Mouse (Mus musculus): ENCODE measurements around the gene Bmper. TPM values are rescaled to one million over a fixed set of nuclear protein-coding genes. Genes with fewer than 3 reads are reported as not detected.

Bmper gene
- total and polyA plus RNA-seq, 3 experiments: 1.3 to 1.9 (median 1.4) TPM

- no peaks in the 10 kb centered on the region for H3K9me3 ChIP-seq (replicated peaks; ENCODE audit: low read length)
- H3K27me3 ChIP-seq (replicated peaks): no peaks in the 10 kb centered on the region
- H3K27ac ChIP-seq (ENCODE audit: insufficient read depth, low read depth): no peak overlapping the region
- dilution Hi-C loops (cut with MboI; ENCODE audit: extremely low pct_ligation_motif_present, extremely low pct_unique_long_range_greater_than_20kb, low sequenced_read_pairs): no loop called here
- no peak overlapping the region for H3K9ac ChIP-seq (ENCODE audit: insufficient read depth, low read depth)
- in situ Hi-C loops (cut with MboI; ENCODE audit: low pct_ligation_motif_present, low pct_unique_long_range_greater_than_20kb, low sequenced_read_pairs): no loop called here
- no peaks in the 10 kb centered on the region for H3K36me3 ChIP-seq (replicated peaks in 1 of 2; ENCODE audit: control insufficient read depth in 1 of 2, insufficient read depth in 1 of 2, low read length in 1 of 2)
- no peak for DNase-seq (ENCODE audit: extremely low read depth)
- no peak overlapping the region for H3K4me2 ChIP-seq (ENCODE audit: insufficient read depth, low read depth, poor library complexity, severe bottlenecking)
- no peaks in the 10 kb centered on the region for H3K79me2 ChIP-seq (replicated peaks; ENCODE audit: control insufficient read depth, extremely low read depth, insufficient read depth, poor library complexity, severe bottlenecking)
- H3K4me1 ChIP-seq (ENCODE audit: control insufficient read depth in 1 of 2, insufficient read depth in 2 of 2): peaks cover 0 to 21% of the 10 kb centered on the region in 2 experiments; a peak in 3 of 4 replicates
- TF ChIP-seq GABPA (IDR thresholded peaks at IDR 0.05; ENCODE audit: insufficient replicate concordance, low read depth, low read length) (no peak), ELF1 (IDR thresholded peaks at IDR 0.05; ENCODE audit: low read depth, low read length) (no peak), PAX5 (IDR thresholded peaks at IDR 0.05; ENCODE audit: low read length) (no peak), ZKSCAN1 (IDR thresholded peaks at IDR 0.05; ENCODE audit: borderline replicate concordance, low read depth, low read length) (no peak), NELFE (IDR thresholded peaks at IDR 0.05; ENCODE audit: low read depth, low read length) (no peak), MEF2A (IDR thresholded peaks at IDR 0.05; ENCODE audit: borderline replicate concordance, low read depth, low read length) (no peak), MAZ (IDR thresholded peaks at IDR 0.05; ENCODE audit: low read depth, low read length) (no peak), MAFK (IDR thresholded peaks at IDR 0.05; ENCODE audit: insufficient replicate concordance, low read length) (no peak), ZNF384 (IDR thresholded peaks at IDR 0.05; ENCODE audit: low read depth, low read length) (no peak), JUN (IDR thresholded peaks at IDR 0.05; ENCODE audit: insufficient read depth, low read depth, low read length) (no peak), NRF1 (IDR thresholded peaks at IDR 0.05; ENCODE audit: low read depth, low read length) (no peak)
- H3K4me3 ChIP-seq (replicated peaks in 1 of 3; ENCODE audit: low read depth in 2 of 3, low read length in 2 of 3, poor library complexity in 1 of 3): no peak overlapping the region
Observed at GRCm38 (mm10) chr9:23453309-23453708, 230.4 kb downstream of the Bmper start.

- no peaks in the 10 kb centered on the region for H3K79me2 ChIP-seq (replicated peaks; ENCODE audit: control insufficient read depth, extremely low read depth, insufficient read depth, poor library complexity, severe bottlenecking)
- H3K9ac ChIP-seq (ENCODE audit: insufficient read depth, low read depth): no peak overlapping the region
- H3K4me3 ChIP-seq (replicated peaks in 1 of 3; ENCODE audit: low read depth in 2 of 3, low read length in 2 of 3, poor library complexity in 1 of 3): no peak overlapping the region
- H3K9me3 ChIP-seq (replicated peaks; ENCODE audit: low read length): no peaks in the 10 kb centered on the region
- H3K27ac ChIP-seq (ENCODE audit: insufficient read depth, low read depth): no peak overlapping the region
- dilution Hi-C loops (cut with MboI; ENCODE audit: extremely low pct_ligation_motif_present, extremely low pct_unique_long_range_greater_than_20kb, low sequenced_read_pairs): no loop called here
- TF ChIP-seq POLR2AphosphoS2 (IDR thresholded peaks at IDR 0.05; ENCODE audit: low read depth, low read length): no peak
- no peak for TF ChIP-seq CHD2 (IDR thresholded peaks at IDR 0.05; ENCODE audit: low read length)
- TF ChIP-seq RCOR1 (conservative IDR thresholded peaks at IDR 0.05; ENCODE audit: low read depth, low read length): no peak
- TF ChIP-seq UBTF (IDR thresholded peaks at IDR 0.05; ENCODE audit: low read depth, low read length): no peak
- TF ChIP-seq CTCF (conservative IDR thresholded peaks at IDR 0.05 in 1 of 2, IDR thresholded peaks at IDR 0.05 in 1 of 2; ENCODE audit: low read depth in 2 of 2, low read length in 2 of 2): no peak
- TF ChIP-seq SMC3 (IDR thresholded peaks at IDR 0.05; ENCODE audit: low read depth, low read length): no peak
- no peak for TF ChIP-seq MYC (IDR thresholded peaks at IDR 0.05; ENCODE audit: low read depth, low read length)
- no peak for TF ChIP-seq ZNF384 (IDR thresholded peaks at IDR 0.05; ENCODE audit: low read depth, low read length)
- TF ChIP-seq SIN3A (IDR thresholded peaks at IDR 0.05; ENCODE audit: low read length): no peak
- no peak for TF ChIP-seq JUND (conservative IDR thresholded peaks at IDR 0.05; ENCODE audit: low read depth, low read length)
- TF ChIP-seq NELFE (IDR thresholded peaks at IDR 0.05; ENCODE audit: low read depth, low read length): no peak
- no peak for TF ChIP-seq JUN (IDR thresholded peaks at IDR 0.05; ENCODE audit: insufficient read depth, low read depth, low read length)
- TF ChIP-seq ZC3H11A (IDR thresholded peaks at IDR 0.05; ENCODE audit: low read depth, low read length): no peak
- TF ChIP-seq USF1 (IDR thresholded peaks at IDR 0.05; ENCODE audit: low read depth, low read length): no peak
- TF ChIP-seq CHD1 (IDR thresholded peaks at IDR 0.05; ENCODE audit: low read depth, low read length): no peak
- TF ChIP-seq RAD21 (IDR thresholded peaks at IDR 0.05; ENCODE audit: low read depth, low read length): no peak
- no peak for TF ChIP-seq IRF4 (IDR thresholded peaks at IDR 0.05; ENCODE audit: low read depth, low read length)
- no peak overlapping the region for H3K4me2 ChIP-seq (ENCODE audit: insufficient read depth, low read depth, poor library complexity, severe bottlenecking)
- H3K36me3 ChIP-seq (replicated peaks in 1 of 2; ENCODE audit: control insufficient read depth in 1 of 2, insufficient read depth in 1 of 2, low read length in 1 of 2): no peaks in the 10 kb centered on the region
- in situ Hi-C loops (cut with MboI; ENCODE audit: low pct_ligation_motif_present, low pct_unique_long_range_greater_than_20kb, low sequenced_read_pairs): no loop called here
- no peaks in the 10 kb centered on the region for H3K27me3 ChIP-seq (replicated peaks)
- DNase-seq (ENCODE audit: extremely low read depth): no peak
- H3K4me1 ChIP-seq (ENCODE audit: control insufficient read depth in 1 of 2, insufficient read depth in 2 of 2): peaks cover 0 to 29% of the 10 kb centered on the region in 2 experiments; a peak in 3 of 4 replicates
Observed at GRCm38 (mm10) chr9:23457186-23457585, 234.3 kb downstream of the Bmper start.
